Mouse (Mus musculus): Measurements from ENCODE around the gene Aasdh.

Gene Aasdh

DNA sequence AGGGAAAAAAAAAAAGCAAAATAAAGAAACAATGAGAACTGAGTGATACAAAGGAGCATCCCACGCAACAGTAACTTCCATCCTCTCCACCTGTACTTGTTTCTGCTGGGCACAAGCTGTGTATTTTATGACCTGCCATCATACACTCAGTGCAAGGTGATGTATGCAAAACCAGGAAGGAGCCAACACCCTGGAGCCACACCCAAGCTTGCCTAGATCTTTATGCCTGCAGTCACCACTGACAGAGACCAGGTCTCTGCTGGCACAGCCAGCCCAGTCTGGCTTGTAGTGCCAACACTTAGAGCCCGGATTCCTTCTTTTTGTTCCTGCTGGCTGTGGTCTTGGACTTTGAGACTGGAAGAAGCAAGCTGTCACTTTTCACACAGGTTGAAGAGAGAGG, 63.5 kb downstream of the Aasdh start:
- DNase-seq = no peak

DNA sequence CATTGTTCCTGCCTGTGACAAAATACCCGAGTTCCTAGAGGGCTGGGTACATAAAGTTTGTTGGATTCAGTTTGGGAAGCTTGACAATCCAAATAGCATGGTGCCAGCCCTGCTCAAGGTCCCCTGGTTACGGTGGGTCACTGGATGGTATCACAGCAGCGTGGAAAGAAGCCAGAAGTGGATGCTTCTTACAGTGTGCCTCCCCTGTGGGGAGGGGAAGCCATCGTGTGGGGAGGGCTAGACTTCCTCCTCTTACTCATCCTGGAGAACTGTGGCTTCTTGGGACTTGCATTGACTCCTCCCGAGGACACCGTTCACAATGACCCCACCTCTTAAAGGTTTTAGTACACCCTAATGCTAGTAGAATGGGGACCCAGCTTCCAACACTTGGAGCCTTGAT, 65.5 kb downstream of the Aasdh start:
- no peak for DNase-seq

DNA sequence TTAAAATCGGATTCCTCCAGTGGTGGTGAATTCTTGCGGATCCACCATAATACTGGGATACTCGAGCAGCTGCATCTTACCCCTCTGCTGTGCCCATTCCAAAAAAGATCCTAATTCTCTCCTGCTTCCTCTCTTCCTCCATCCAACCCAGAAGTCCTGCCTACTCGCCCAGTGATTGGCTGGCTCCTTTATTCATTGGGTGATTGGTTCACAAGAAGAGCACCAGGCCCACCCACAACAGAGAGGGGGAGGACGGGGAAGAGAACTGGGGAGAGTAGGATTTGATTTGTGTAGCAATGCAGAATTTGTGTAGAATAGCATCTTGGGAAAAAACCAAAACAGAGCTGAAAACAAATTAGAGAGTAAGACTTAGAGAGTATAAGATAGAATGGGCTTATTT, 68.3 kb downstream of the Aasdh start:
- no peak for DNase-seq

DNA sequence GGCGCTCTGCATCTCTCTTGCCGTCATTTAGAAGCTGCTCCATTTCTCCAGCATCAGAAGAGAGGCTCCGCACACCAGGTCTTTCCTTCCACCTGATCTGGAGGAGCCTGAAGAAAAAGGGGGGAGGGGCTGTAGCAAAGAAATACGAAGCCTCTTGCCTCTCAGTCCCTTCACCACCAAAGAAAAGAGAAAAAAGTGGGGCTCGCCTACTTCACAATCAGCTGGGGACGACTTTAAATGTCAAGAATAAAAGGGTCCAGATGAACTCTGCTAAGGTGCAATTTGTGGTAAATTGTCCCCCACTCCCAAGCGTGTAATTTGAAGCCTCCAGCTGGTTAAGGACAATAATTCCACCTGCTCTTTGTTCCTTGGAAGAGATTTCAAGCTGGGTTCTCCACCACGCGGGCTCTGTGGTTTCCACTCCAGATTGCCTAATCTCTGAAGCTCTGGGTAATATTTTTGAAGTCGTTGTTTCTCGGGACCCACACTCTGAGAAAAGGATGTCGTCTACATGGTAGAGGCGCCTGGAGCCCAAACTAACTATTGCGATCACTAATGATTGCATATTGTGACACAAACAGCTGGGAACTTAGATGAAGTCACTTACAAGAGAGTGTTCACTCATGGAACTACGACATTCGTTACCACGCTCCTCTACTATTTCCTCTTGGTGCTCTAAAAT, 72.6 kb downstream of the Aasdh start:
- no peak for DNase-seq

DNA sequence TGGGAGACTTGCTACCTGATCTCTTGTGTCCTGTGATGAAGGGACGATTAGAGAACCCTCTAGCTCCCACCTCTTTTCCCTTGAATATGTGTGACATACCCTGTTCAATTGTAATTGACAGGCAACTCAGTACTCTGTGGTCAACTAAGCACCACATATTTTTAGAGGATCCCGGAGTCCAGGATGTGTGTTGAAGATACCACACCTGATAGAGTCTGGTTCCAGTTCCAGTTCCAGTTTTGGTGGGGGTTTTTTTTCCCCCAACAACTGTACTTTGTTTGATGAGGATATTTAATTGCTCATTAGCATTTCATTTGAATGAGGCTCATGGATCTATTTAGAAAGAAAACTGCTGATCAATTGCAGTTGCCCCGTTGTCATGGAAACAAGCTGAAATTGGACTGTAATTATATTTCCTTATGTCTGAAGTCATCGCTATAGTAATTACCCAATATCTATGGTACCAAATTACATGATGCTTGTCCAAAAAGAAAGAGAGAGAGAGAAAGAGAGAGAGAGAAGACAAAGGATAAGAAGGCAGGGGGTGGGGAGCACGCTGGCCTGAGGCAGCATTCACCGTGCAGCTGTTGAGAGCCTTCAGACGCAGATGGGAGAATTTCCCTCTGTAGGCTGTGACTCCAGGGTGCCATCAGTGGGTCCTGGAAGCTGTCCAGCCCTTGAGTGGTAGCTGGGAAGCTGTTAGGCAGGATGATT, 76.6 kb downstream of the Aasdh start:
- DNase-seq = no peak

Data from kidney, postnatal 4 days (tissue).